Mouse (Mus musculus) heart, embryonic 16.5 days (tissue): ENCODE results near the gene Hal. TPM values are rescaled to one million over a fixed set of nuclear protein-coding genes. Genes with fewer than 3 reads are reported as not detected.
A peak's percentile ranks its signal among the peaks of the same experiment; 100 is the strongest.

Experiments used
- ATAC-seq: fragments of 200-750 bp; cut with Nextera tagmentation; replicated peaks from 2 replicates; pipeline ENCODE4 v1.8.0; 2017; ENCODE audit warnings: moderate number of reproducible peaks; ENCODE audit not compliant: insufficient read depth, low FRiP score; ENCODE audit errors: extremely low read depth
- H3K27ac ChIP-seq: fragments of 300-500 bp; sonication (generic); 2 replicates; pipeline ENCODE4 v1.5.1; 2014; ENCODE audit warnings: mild to moderate bottlenecking, low read length, control low read depth, moderate library complexity
- H3K27me3 ChIP-seq: fragments of 300-500 bp; sonication (generic); 2 replicates; pipeline ENCODE4 v1.6.1; 2014; ENCODE audit warnings: low read length, mixed read lengths; ENCODE audit not compliant: control insufficient read depth, insufficient read depth
- H3K36me3 ChIP-seq: fragments of 300-500 bp; sonication (generic); 2 replicates; pipeline ENCODE4 v1.6.1; 2014; ENCODE audit not compliant: control insufficient read depth, insufficient read depth
- H3K4me1 ChIP-seq: fragments of 300-500 bp; sonication (generic); 2 replicates; pipeline ENCODE4 v1.6.1; 2014; ENCODE audit warnings: low read length, mixed read lengths; ENCODE audit not compliant: control insufficient read depth, insufficient read depth
- H3K4me2 ChIP-seq: fragments of 300-500 bp; sonication (generic); 2 replicates; pipeline ENCODE4 v1.6.1; 2014; ENCODE audit warnings: low read depth, mild to moderate bottlenecking, control low read depth, low read length
- H3K4me3 ChIP-seq: fragments of 300-500 bp; sonication (generic); 2 replicates; pipeline ENCODE4 v1.5.1; 2014; ENCODE audit warnings: mild to moderate bottlenecking, control low read depth, low read length
- H3K9ac ChIP-seq: fragments of 300-500 bp; sonication (generic); 2 replicates; pipeline ENCODE4 v1.6.1; 2014; ENCODE audit warnings: low read length, control low read depth
- H3K9me3 ChIP-seq: fragments of 300-500 bp; sonication (generic); replicated peaks from 2 replicates; pipeline ENCODE4 v1.6.1; 2016; ENCODE audit warnings: low read length; ENCODE audit not compliant: control insufficient read depth
- WGBS: fragments of 180-500 bp; shearing (Covaris S2); extraction: QIAGEN DNeasy Blood & Tissue Kit; methylation state at CpG from one replicate; pipeline ENCODE4 v1.1.7; 2014; 5-methylcytosine and 5-hydroxymethylcytosine counted together
- polyA plus RNA-seq: library from polyadenylated mRNA; unstranded; fragments of >200 nt; fragmentation: Nextera tagmentation; extraction: Ambion mirVana; gene quantifications from 2 replicates; pipeline ENCODE4 v1.2.1, GENCODE M21; 2015

Hal gene
- polyA plus RNA-seq, 1 experiment from 2014 or later, result 0.80 TPM

- Histone ChIP-seq H3K9me3 (no peaks in the 10 kb centered on the region), H3K27me3 (no peaks in the 10 kb centered on the region), H3K4me1 (no peaks in the 10 kb centered on the region), H3K4me3 (no peak overlapping the region), H3K27ac (no peak overlapping the region), H3K36me3 (peaks cover 81% of the 10 kb centered on the region), H3K9ac (no peak overlapping the region), H3K4me2 (no peak overlapping the region)
- ATAC-seq, result no peak
- WGBS, result 90% methylated on average over 4 of the region's 4 CpGs
Measured at GRCm38 (mm10) chr10:93467259-93467658, 21.3 kb upstream of the Hal start.

DNA sequence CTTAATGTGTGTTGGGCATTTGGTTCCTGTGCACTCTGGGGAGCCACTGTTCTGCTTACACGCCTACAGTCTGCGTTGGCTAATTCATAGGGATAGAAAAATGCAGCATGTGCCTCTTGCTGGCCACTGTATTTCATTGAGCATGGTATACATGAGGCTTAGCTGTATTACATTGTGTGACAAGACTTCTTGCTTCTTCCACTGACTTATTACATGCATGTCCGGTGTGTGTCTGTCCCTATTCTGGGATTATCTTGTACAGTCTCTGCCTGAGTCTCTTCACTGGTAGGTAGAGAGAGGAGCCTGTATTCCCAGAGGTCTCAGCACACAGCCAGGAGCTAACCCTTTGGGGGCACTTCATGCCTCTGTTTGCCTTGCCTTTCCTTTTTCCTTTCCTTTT is 20.8 kb upstream of the Hal start:
- Histone ChIP-seq H3K27me3 (no peaks in the 10 kb centered on the region), H3K4me2 (no peak overlapping the region), H3K9me3 (no peaks in the 10 kb centered on the region), H3K9ac (no peak overlapping the region), H3K4me3 (no peak overlapping the region), H3K27ac (no peak overlapping the region), H3K36me3 (peaks cover 83% of the 10 kb centered on the region), H3K4me1 (no peaks in the 10 kb centered on the region)
- WGBS, result 96% methylated on average over 3 of the region's 3 CpGs
- ATAC-seq, result no peak

GRCm38 (mm10) chr10:93471415-93471814 is 17.2 kb upstream of the Hal start:
- 50% methylated on average over 11 of the region's 11 CpGs for WGBS
- no peaks in the 10 kb centered on the region for H3K9me3 ChIP-seq
- H3K4me1 ChIP-seq, result no peaks in the 10 kb centered on the region
- H3K27me3 ChIP-seq, result no peaks in the 10 kb centered on the region
- no peak overlapping the region for H3K27ac ChIP-seq
- H3K36me3 ChIP-seq, result peaks cover 81% of the 10 kb centered on the region
- no peak overlapping the region for H3K9ac ChIP-seq
- peak; percentile 43; the same call in 1 of the 2 replicates for ATAC-seq
- no peak overlapping the region for H3K4me2 ChIP-seq
- no peak overlapping the region for H3K4me3 ChIP-seq

GRCm38 (mm10) chr10:93484511-93484910 is 4.1 kb upstream of the Hal start:
- H3K27me3 ChIP-seq, result no peaks in the 10 kb centered on the region
- no peaks in the 10 kb centered on the region for H3K4me1 ChIP-seq
- no peaks in the 10 kb centered on the region for H3K9me3 ChIP-seq
- ATAC-seq, result no peak
- 67% methylated on average over 8 of the region's 8 CpGs for WGBS
- H3K4me3 ChIP-seq, result no peak overlapping the region
- H3K4me2 ChIP-seq, result no peak overlapping the region
- H3K27ac ChIP-seq, result no peak overlapping the region
- peaks cover 55% of the 10 kb centered on the region for H3K36me3 ChIP-seq
- no peak overlapping the region for H3K9ac ChIP-seq

GRCm38 (mm10) chr10:93485055-93485691 is 3.4 kb upstream of the Hal start:
- H3K4me1 ChIP-seq, result no peaks in the 10 kb centered on the region
- ATAC-seq, result peak; percentile 39; the same call in 1 of the 2 replicates
- WGBS, result 84% methylated on average over 8 of the region's 8 CpGs
- no peak overlapping the region for H3K4me2 ChIP-seq
- no peaks in the 10 kb centered on the region for H3K9me3 ChIP-seq
- no peak overlapping the region for H3K4me3 ChIP-seq
- H3K27me3 ChIP-seq, result no peaks in the 10 kb centered on the region
- H3K36me3 ChIP-seq, result peaks cover 48% of the 10 kb centered on the region
- H3K27ac ChIP-seq, result no peak overlapping the region
- no peak overlapping the region for H3K9ac ChIP-seq

GRCm38 (mm10) chr10:93486622-93487021 is 1.9 kb upstream of the Hal start:
- no peaks in the 10 kb centered on the region for H3K9me3 ChIP-seq
- H3K4me3 ChIP-seq, result no peak overlapping the region
- H3K4me1 ChIP-seq, result no peaks in the 10 kb centered on the region
- peaks cover 34% of the 10 kb centered on the region for H3K36me3 ChIP-seq
- no peaks in the 10 kb centered on the region for H3K27me3 ChIP-seq
- no peak overlapping the region for H3K27ac ChIP-seq
- H3K4me2 ChIP-seq, result no peak overlapping the region
- no peak for ATAC-seq
- 20% methylated on average over 4 of the region's 4 CpGs for WGBS
- no peak overlapping the region for H3K9ac ChIP-seq

DNA sequence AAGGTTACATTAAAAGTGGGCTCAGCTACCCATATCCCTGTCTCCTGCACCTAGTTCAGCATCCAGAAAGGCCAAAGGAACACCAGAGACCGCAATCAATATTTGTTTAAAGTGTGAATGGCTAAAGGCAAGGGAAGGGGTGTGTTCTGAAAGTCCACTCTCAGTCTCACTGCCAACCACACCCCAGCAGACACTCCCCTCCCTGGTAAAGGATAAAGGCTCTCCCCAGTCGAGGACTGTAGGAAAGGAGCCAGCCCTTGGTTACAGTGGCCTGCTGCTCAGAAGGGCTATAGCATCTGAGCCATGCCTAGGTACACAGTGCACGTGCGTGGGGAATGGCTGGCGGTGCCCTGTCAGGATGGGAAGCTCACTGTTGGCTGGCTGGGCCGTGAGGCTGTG is 259 bp downstream of the Hal start:
- Histone ChIP-seq H3K9ac (no peak overlapping the region), H3K27me3 (no peaks in the 10 kb centered on the region), H3K4me1 (no peaks in the 10 kb centered on the region), H3K9me3 (no peaks in the 10 kb centered on the region), H3K4me3 (no peak overlapping the region), H3K36me3 (peaks cover 12% of the 10 kb centered on the region), H3K4me2 (no peak overlapping the region), H3K27ac (no peak overlapping the region)
- no peak for ATAC-seq
- 76% methylated on average over 6 of the region's 6 CpGs for WGBS

- WGBS, result 42% methylated on average over 4 of the region's 4 CpGs
Measured at GRCm38 (mm10) chr10:93490451-93490850, 1.9 kb downstream of the Hal start.

GRCm38 (mm10) chr10:93500864-93501263 is 12.3 kb downstream of the Hal start:
- Histone ChIP-seq H3K4me2 (no peak overlapping the region), H3K36me3 (no peaks in the 10 kb centered on the region), H3K9ac (no peak overlapping the region), H3K9me3 (no peaks in the 10 kb centered on the region), H3K27ac (no peak overlapping the region), H3K27me3 (no peaks in the 10 kb centered on the region), H3K4me1 (no peaks in the 10 kb centered on the region), H3K4me3 (no peak overlapping the region)
- 64% methylated on average over 10 of the region's 10 CpGs for WGBS
- no peak for ATAC-seq

More at GRCm38 (mm10) chr10:93490451-93490850, 1.9 kb downstream of the Hal start:
- H3K4me3 ChIP-seq, result no peak overlapping the region
- H3K9ac ChIP-seq, result no peak overlapping the region
- H3K36me3 ChIP-seq, result no peaks in the 10 kb centered on the region
- no peak overlapping the region for H3K27ac ChIP-seq
- no peaks in the 10 kb centered on the region for H3K4me1 ChIP-seq
- no peak for ATAC-seq
- no peaks in the 10 kb centered on the region for H3K9me3 ChIP-seq
- H3K27me3 ChIP-seq, result no peaks in the 10 kb centered on the region
- no peak overlapping the region for H3K4me2 ChIP-seq
